Mouse (Mus musculus) bone marrow macrophage, adult 2 months (primary cell): ENCODE results near the gene Ifit1bl2.
"Not testable (repeated sequence)": the region's sequence is repeated elsewhere in the genome, so short reads cannot be mapped to it uniquely, and the experiment has no call there.

Experiments
- CTCF ChIP-seq: IDR thresholded peaks from 2 replicates; pipeline ENCODE4 v1.5.1; 2012; ENCODE audit warnings: low read depth, mild to moderate bottlenecking, low read length, moderate library complexity
- POLR2A ChIP-seq: IDR thresholded peaks from 2 replicates; pipeline ENCODE4 v1.6.1; 2012; ENCODE audit warnings: mild to moderate bottlenecking, low read depth, low read length, borderline replicate concordance

DNA sequence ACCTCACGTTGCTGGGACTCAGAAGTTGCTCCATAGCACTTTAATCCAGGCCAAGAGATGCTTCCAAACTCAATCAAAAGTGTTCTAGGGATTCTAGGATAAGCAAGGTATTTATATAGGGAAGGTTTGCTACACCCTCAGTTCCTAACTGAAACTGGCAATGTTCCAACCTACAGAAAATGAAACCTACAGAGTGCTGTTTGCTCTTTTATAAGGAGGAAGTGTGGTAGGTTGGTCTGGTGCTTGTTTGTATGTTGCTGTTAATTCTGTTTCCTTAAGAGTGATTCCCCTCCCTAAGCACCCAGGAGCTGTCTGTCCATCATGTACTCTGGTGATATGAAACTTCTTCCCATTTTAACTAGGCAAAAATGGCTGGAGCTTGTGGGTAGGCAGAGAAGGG is 38.7 kb downstream of the Ifit1bl2 start, which contains the start of gene Ifit1bl1:
- TF ChIP-seq CTCF, POLR2A: not testable (repeated sequence)
